Mouse (Mus musculus) small intestine, adult 2 months (tissue): Measurements from ENCODE around the gene Ppp1ca. TPM values are rescaled to one million over a fixed set of nuclear protein-coding genes. Genes with fewer than 3 reads are reported as not detected.

Source experiments
- H3K27ac ChIP-seq: fragments of 200-500 bp; 2 replicates; pipeline ENCODE4 v1.5.1; 2012; ENCODE audit warnings: low read depth, low read length, control low read depth, inconsistent platforms; ENCODE audit not compliant: insufficient read depth
- H3K27me3 ChIP-seq: fragments of 200-500 bp; 2 replicates; pipeline ENCODE4 v1.6.1; 2012; ENCODE audit warnings: mild to moderate bottlenecking, moderate library complexity, low read length, inconsistent platforms; ENCODE audit not compliant: control insufficient read depth, insufficient read depth
- H3K36me3 ChIP-seq: fragments of 200-500 bp; 2 replicates; pipeline ENCODE4 v1.6.1; 2012; ENCODE audit warnings: mild to moderate bottlenecking, low read length, control low read depth, inconsistent platforms; ENCODE audit not compliant: control insufficient read depth, insufficient read depth
- H3K4me1 ChIP-seq: fragments of 200-500 bp; 2 replicates; pipeline ENCODE4 v1.6.1; 2012; ENCODE audit warnings: low read length, inconsistent platforms, mixed read lengths; ENCODE audit not compliant: control insufficient read depth, insufficient read depth, insufficient read length
- H3K4me3 ChIP-seq: fragments of 200-500 bp; 2 replicates; pipeline ENCODE4 v1.5.1; 2012; ENCODE audit warnings: low read depth, mild to moderate bottlenecking, control low read depth, inconsistent platforms, low read length, moderate library complexity
- CTCF ChIP-seq: fragments of 200-500 bp; IDR thresholded peaks from 2 replicates; pipeline ENCODE4 v1.5.1; 2012; ENCODE audit warnings: low read depth, mild to moderate bottlenecking, control low read depth, inconsistent platforms, low read length, moderate library complexity, mixed read lengths; ENCODE audit not compliant: insufficient replicate concordance, insufficient read length; ENCODE audit errors: extremely low read depth
- POLR2A ChIP-seq: fragments of 200-500 bp; IDR thresholded peaks from 2 replicates; pipeline ENCODE4 v1.6.1; 2012; ENCODE audit warnings: low read depth, mild to moderate bottlenecking, control low read depth, inconsistent platforms, low read length, moderate library complexity
- WGBS: fragments of 180-500 bp; shearing (Covaris S2); methylation state at CpG from one replicate; pipeline ENCODE4 v1.1.7; 2018; 5-methylcytosine and 5-hydroxymethylcytosine counted together
- polyA plus RNA-seq: library from polyadenylated mRNA; depleted of rRNA; stranded (reverse); fragments of >200 nt; gene quantifications from 2 replicates; pipeline ENCODE4 v1.2.3, GENCODE M21; 2012

Ppp1ca gene
- polyA plus RNA-seq, 1 experiment, result 258 TPM

GRCm38 (mm10) chr19:4147022-4147405 is 44.9 kb upstream of the Ppp1ca start:
- Histone ChIP-seq H3K27me3 (no peaks in the 10 kb centered on the region), H3K4me1 (peaks cover 12% of the 10 kb centered on the region), H3K36me3 (peaks cover 22% of the 10 kb centered on the region), H3K4me3 (no peak overlapping the region), H3K27ac (peak overlapping the region; percentile 2; the same call in 1 of the 2 replicates)
- 77% methylated on average over 3 of the region's 3 CpGs for WGBS
- TF ChIP-seq CTCF (no peak), POLR2A (no peak)

GRCm38 (mm10) chr19:4147782-4148490 is 43.9 kb upstream of the Ppp1ca start:
- WGBS, result 40% methylated on average over 9 of the region's 9 CpGs
- no peaks in the 10 kb centered on the region for H3K27me3 ChIP-seq
- peak overlapping the region; percentile 94 for H3K4me3 ChIP-seq
- H3K27ac ChIP-seq, result no peak overlapping the region
- H3K36me3 ChIP-seq, result peaks cover 31% of the 10 kb centered on the region
- TF ChIP-seq CTCF (no peak), POLR2A (no peak)
- H3K4me1 ChIP-seq, result peaks cover 12% of the 10 kb centered on the region

GRCm38 (mm10) chr19:4148491-4148806 is 43.4 kb upstream of the Ppp1ca start, which contains the start of gene Coro1b:
Coro1b (plus strand) TSS chr19:4148619.
- H3K36me3 ChIP-seq, result peaks cover 36% of the 10 kb centered on the region
- H3K4me3 ChIP-seq, result peak within 1 kb of the TSS; percentile 94
- no peak for TF ChIP-seq CTCF
- peak; percentile 98 for TF ChIP-seq POLR2A
- H3K4me1 ChIP-seq, result peaks cover 12% of the 10 kb centered on the region
- WGBS, result under 1% methylated on average over 33 of the region's 33 CpGs
- peak within 1 kb of the TSS; percentile 86 for H3K27ac ChIP-seq
- H3K27me3 ChIP-seq, result no peaks in the 10 kb centered on the region

- Histone ChIP-seq H3K4me3 (peak overlapping the region; percentile 94), H3K36me3 (peaks cover 40% of the 10 kb centered on the region), H3K4me1 (peaks cover 12% of the 10 kb centered on the region), H3K27ac (peak overlapping the region; percentile 86), H3K27me3 (no peaks in the 10 kb centered on the region)
- WGBS, result under 1% methylated on average over 8 of the region's 8 CpGs
- TF ChIP-seq CTCF (no peak), POLR2A (no peak)
Measured at GRCm38 (mm10) chr19:4148819-4149218, 43.0 kb upstream of the Ppp1ca start.

GRCm38 (mm10) chr19:4149283-4149682 is 42.6 kb upstream of the Ppp1ca start:
- no peak for TF ChIP-seq POLR2A
- TF ChIP-seq CTCF, result no peak
- no peaks in the 10 kb centered on the region for H3K27me3 ChIP-seq
- peak overlapping the region; percentile 94 for H3K4me3 ChIP-seq
- 40% methylated on average over 11 of the region's 11 CpGs for WGBS
- H3K36me3 ChIP-seq, result peaks cover 40% of the 10 kb centered on the region
- peak overlapping the region; percentile 86 for H3K27ac ChIP-seq
- H3K4me1 ChIP-seq, result peaks cover 12% of the 10 kb centered on the region

GRCm38 (mm10) chr19:4149764-4150461 is 42.0 kb upstream of the Ppp1ca start:
- 84% methylated on average over 17 of the region's 17 CpGs for WGBS
- peaks cover 12% of the 10 kb centered on the region for H3K4me1 ChIP-seq
- H3K27me3 ChIP-seq, result no peaks in the 10 kb centered on the region
- peak overlapping the region; percentile 94 for H3K4me3 ChIP-seq
- H3K27ac ChIP-seq, result peak overlapping the region; percentile 86
- TF ChIP-seq POLR2A (no peak), CTCF (no peak)
- peaks cover 40% of the 10 kb centered on the region for H3K36me3 ChIP-seq
